Mouse (Mus musculus): ENCODE results near the gene Hs1bp3. TPM values are rescaled to one million over a fixed set of nuclear protein-coding genes. Genes with fewer than 3 reads are reported as not detected.

Gene Hs1bp3
- polyA plus RNA-seq, 1 experiment: not detected

- whole genome bisulfite sequencing: 89% methylated on average over 7 of the region's 7 CpGs
- no peak overlapping the region for H3K4me3 ChIP-seq (ENCODE audit: insufficient read depth, low read depth, low read length)
- H3K27ac ChIP-seq (ENCODE audit: insufficient read depth, low read depth, low read length): no peak overlapping the region
- TF ChIP-seq CTCF (IDR thresholded peaks at IDR 0.05; ENCODE audit: insufficient read depth, low read depth, low read length) (no peak), POLR2A (IDR thresholded peaks at IDR 0.05; ENCODE audit: insufficient read depth, low read depth, low read length) (no peak)
- H3K4me1 ChIP-seq (ENCODE audit: control insufficient read depth, insufficient read depth, low read length): peaks cover 43% of the 10 kb centered on the region
Measured at GRCm38 (mm10) chr12:8329236-8329635, 16.0 kb downstream of the Hs1bp3 start.

GRCm38 (mm10) chr12:8331489-8332173, 18.4 kb downstream of the Hs1bp3 start:
- Histone ChIP-seq H3K27ac (ENCODE audit: insufficient read depth, low read depth, low read length) (no peak overlapping the region), H3K4me3 (ENCODE audit: insufficient read depth, low read depth, low read length) (no peak overlapping the region), H3K4me1 (ENCODE audit: control insufficient read depth, insufficient read depth, low read length) (peaks cover 30% of the 10 kb centered on the region)
- TF ChIP-seq CTCF (IDR thresholded peaks at IDR 0.05; ENCODE audit: insufficient read depth, low read depth, low read length) (no peak), POLR2A (IDR thresholded peaks at IDR 0.05; ENCODE audit: insufficient read depth, low read depth, low read length) (no peak)
- 70% methylated on average over 14 of the region's 14 CpGs for WGBS

GRCm38 (mm10) chr12:8332174-8332542, 18.9 kb downstream of the Hs1bp3 start:
- no peak for TF ChIP-seq POLR2A (IDR thresholded peaks at IDR 0.05; ENCODE audit: insufficient read depth, low read depth, low read length)
- TF ChIP-seq CTCF (IDR thresholded peaks at IDR 0.05; ENCODE audit: insufficient read depth, low read depth, low read length): no peak
- Histone ChIP-seq H3K27ac (ENCODE audit: insufficient read depth, low read depth, low read length) (no peak overlapping the region), H3K4me1 (ENCODE audit: control insufficient read depth, insufficient read depth, low read length) (peaks cover 33% of the 10 kb centered on the region), H3K4me3 (ENCODE audit: insufficient read depth, low read depth, low read length) (no peak overlapping the region)
- 68% methylated on average over 5 of the region's 5 CpGs for WGBS

GRCm38 (mm10) chr12:8333617-8334016, 20.4 kb downstream of the Hs1bp3 start:
- Histone ChIP-seq H3K4me3 (ENCODE audit: insufficient read depth, low read depth, low read length) (no peak overlapping the region), H3K27ac (ENCODE audit: insufficient read depth, low read depth, low read length) (no peak overlapping the region), H3K4me1 (ENCODE audit: control insufficient read depth, insufficient read depth, low read length) (peaks cover 38% of the 10 kb centered on the region)
- 81% methylated on average over 8 of the region's 8 CpGs for WGBS
- no peak for TF ChIP-seq POLR2A (IDR thresholded peaks at IDR 0.05; ENCODE audit: insufficient read depth, low read depth, low read length)
- no peak for TF ChIP-seq CTCF (IDR thresholded peaks at IDR 0.05; ENCODE audit: insufficient read depth, low read depth, low read length)

- TF ChIP-seq POLR2A (IDR thresholded peaks at IDR 0.05; ENCODE audit: insufficient read depth, low read depth, low read length) (no peak), CTCF (IDR thresholded peaks at IDR 0.05; ENCODE audit: insufficient read depth, low read depth, low read length) (no peak)
- 58% methylated on average over 4 of the region's 4 CpGs for WGBS
- H3K4me1 ChIP-seq (ENCODE audit: control insufficient read depth, insufficient read depth, low read length): peaks cover 43% of the 10 kb centered on the region
- no peak overlapping the region for H3K4me3 ChIP-seq (ENCODE audit: insufficient read depth, low read depth, low read length)
- H3K27ac ChIP-seq (ENCODE audit: insufficient read depth, low read depth, low read length): no peak overlapping the region
Measured at GRCm38 (mm10) chr12:8334261-8334660, 21.0 kb downstream of the Hs1bp3 start.

- Histone ChIP-seq H3K4me1 (ENCODE audit: control insufficient read depth, insufficient read depth, low read length) (peaks cover 53% of the 10 kb centered on the region), H3K4me3 (ENCODE audit: insufficient read depth, low read depth, low read length) (no peak overlapping the region), H3K27ac (ENCODE audit: insufficient read depth, low read depth, low read length) (no peak overlapping the region)
- TF ChIP-seq CTCF (IDR thresholded peaks at IDR 0.05; ENCODE audit: insufficient read depth, low read depth, low read length) (no peak), POLR2A (IDR thresholded peaks at IDR 0.05; ENCODE audit: insufficient read depth, low read depth, low read length) (no peak)
- WGBS: 93% methylated on average over 2 of the region's 2 CpGs
Measured at GRCm38 (mm10) chr12:8335503-8335902, 22.3 kb downstream of the Hs1bp3 start.

GRCm38 (mm10) chr12:8336601-8337285, 23.5 kb downstream of the Hs1bp3 start:
- TF ChIP-seq POLR2A (IDR thresholded peaks at IDR 0.05; ENCODE audit: insufficient read depth, low read depth, low read length) (no peak), CTCF (IDR thresholded peaks at IDR 0.05; ENCODE audit: insufficient read depth, low read depth, low read length) (no peak)
- no peak overlapping the region for H3K27ac ChIP-seq (ENCODE audit: insufficient read depth, low read depth, low read length)
- 87% methylated on average over 10 of the region's 10 CpGs for WGBS
- peaks cover 49% of the 10 kb centered on the region for H3K4me1 ChIP-seq (ENCODE audit: control insufficient read depth, insufficient read depth, low read length)
- H3K4me3 ChIP-seq (ENCODE audit: insufficient read depth, low read depth, low read length): no peak overlapping the region

- peaks cover 42% of the 10 kb centered on the region for H3K4me1 ChIP-seq (ENCODE audit: control insufficient read depth, insufficient read depth, low read length)
- TF ChIP-seq CTCF (IDR thresholded peaks at IDR 0.05; ENCODE audit: insufficient read depth, low read depth, low read length): no peak
- no peak for TF ChIP-seq POLR2A (IDR thresholded peaks at IDR 0.05; ENCODE audit: insufficient read depth, low read depth, low read length)
- H3K4me3 ChIP-seq (ENCODE audit: insufficient read depth, low read depth, low read length): no peak overlapping the region
- 71% methylated on average over 12 of the region's 12 CpGs for WGBS
- no peak overlapping the region for H3K27ac ChIP-seq (ENCODE audit: insufficient read depth, low read depth, low read length)
Measured at GRCm38 (mm10) chr12:8337286-8338060, 24.2 kb downstream of the Hs1bp3 start.

- Histone ChIP-seq H3K4me1 (ENCODE audit: control insufficient read depth, insufficient read depth, low read length) (peaks cover 38% of the 10 kb centered on the region), H3K27ac (ENCODE audit: insufficient read depth, low read depth, low read length) (no peak overlapping the region), H3K4me3 (ENCODE audit: insufficient read depth, low read depth, low read length) (no peak overlapping the region)
- 22% methylated on average over 4 of the region's 4 CpGs for WGBS
- TF ChIP-seq CTCF (IDR thresholded peaks at IDR 0.05; ENCODE audit: insufficient read depth, low read depth, low read length): no peak
- TF ChIP-seq POLR2A (IDR thresholded peaks at IDR 0.05; ENCODE audit: insufficient read depth, low read depth, low read length): no peak
Measured at GRCm38 (mm10) chr12:8338491-8338890, 25.3 kb downstream of the Hs1bp3 start.
